Mouse (Mus musculus) right cerebral cortex, postnatal 36 days (tissue): ENCODE measurements around the gene Mup3.
A peak's percentile ranks its signal among the peaks of the same experiment; 100 is the strongest.
"Not testable (repeated sequence)": the region's sequence is repeated elsewhere in the genome, so short reads cannot be mapped to it uniquely, and the experiment has no call there.

Experiments
- DNase-seq, 2 experiments: peaks; one replicate each; pipeline ENCODE4 v3.0.0; 2022; ENCODE audit warnings: low spot score in 2 of 2, mixed read lengths in 1 of 2

Mup3 gene

DNA sequence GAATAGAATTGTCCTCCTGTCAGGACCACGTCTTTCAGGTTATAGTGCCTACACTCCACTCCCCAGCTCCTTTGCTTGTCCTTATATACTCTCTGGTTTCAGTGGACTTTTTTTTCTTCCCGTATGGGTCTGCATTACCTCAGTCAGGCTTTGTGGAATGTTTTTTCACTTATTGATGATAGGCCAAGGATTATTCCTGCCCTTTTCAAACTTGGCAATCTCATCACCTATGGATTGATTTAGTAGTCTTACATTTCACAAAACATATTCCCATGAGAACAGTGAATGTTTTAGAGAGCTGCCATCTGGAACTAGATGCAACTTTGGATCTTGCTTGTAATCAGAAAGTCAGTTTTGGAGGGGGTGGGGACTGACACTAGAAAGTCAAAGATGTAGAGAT, at the start of gene Mup3:
Gene Mup3 (minus strand): TSS at position 102 of the 400 bp plus-strand sequence.
- DNase-seq: no peak

DNA sequence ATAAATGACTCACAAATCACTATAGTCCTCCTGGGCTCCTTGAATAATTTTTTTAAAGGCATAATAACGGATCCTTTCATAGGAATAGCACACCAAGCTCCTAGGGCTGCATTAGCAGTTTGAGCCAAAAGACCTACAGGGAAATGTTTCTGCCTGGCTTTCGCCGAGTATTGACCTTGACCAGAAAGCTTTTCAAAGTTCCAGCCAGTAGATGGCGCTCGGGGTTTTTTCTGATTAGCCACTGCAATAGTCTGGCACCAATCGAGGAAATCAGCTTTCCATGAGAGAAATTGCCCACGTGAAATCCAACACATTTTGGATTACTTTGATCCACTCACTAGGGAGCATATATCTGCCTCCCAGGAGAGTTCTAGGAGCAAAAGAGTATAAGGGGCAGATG, 46.6 kb upstream of the Mup3 start:
- DNase-seq: no peak

DNA sequence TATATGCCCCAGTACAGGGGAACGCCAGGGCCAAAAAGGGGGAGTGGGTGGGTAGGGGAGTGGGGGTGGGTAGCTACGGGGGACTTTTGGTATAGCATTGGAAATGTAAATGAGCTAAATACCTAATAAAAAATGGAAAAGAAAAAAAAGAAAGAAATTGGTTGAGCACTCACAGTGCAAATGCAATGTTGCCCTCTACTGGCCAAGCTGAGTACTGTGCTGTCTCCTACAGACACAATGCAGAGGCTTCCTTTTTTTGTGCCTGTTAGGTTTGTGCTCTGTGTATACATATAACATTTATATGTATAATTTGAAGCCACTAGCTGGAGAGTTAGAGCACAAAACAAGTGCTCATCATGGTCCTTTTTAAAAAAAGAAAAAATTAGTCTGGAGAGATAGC, 16.2 kb upstream of the Mup3 start:
- peak in 1 of 2 experiments; percentile 9 for DNase-seq

DNA sequence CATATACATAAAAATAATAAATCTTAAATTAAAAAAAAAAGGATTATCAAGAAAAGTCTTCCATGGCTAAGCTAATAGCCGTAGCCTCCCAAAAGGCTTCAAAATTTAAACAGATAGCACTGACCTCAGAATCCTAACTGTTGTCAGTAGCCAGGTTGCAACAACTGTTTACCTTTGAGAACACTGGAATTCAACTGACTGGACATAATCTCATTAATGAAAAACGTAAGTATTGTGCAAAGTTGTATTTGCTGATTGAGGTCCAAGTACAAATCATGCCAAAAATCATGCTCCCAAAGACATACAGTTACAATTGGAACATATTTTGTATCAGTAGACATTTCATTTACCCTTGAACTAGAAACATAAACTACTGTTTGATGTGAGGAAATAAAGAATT, 811 bp upstream of the Mup3 start:
- DNase-seq: no peak

DNA sequence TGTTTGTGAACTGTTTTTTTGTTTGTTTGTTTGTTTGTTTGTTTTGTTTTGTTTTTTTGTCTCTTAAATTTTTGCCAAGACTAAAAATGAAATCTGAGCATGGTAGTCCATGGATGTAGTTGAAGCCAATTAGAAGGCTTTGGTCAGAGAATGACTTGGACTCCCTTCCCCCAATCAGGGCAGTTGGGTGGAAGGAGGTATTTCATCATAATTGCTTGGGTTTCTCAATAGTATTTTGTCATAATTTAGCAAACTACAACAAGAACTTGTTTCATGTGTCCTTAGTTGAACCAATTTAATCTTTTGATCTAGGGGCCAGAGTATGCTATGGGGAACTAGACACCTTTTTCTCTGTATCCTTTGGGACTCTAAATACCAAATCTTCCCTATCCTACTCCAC, 4.4 kb downstream of the Mup3 start:
- no peak for DNase-seq

DNA sequence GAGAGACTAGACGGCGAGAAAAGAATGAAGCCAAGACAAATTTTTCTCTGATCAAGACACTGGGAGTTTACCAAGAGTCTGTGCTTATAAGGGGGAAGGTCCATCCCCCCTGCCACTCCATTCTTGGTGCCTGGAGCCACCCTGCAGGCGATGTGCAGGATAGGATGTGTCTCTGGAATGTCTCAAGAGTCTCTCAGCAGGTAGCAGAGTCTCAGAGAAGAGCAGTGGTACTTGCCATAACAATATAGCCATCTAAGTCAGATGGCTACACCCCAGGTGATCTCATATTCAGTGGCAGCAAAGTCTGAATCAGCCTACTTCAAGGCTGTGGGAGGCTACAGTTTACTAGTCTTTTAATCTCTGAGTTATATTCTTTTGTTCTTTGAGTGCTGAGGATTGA, 12.0 kb downstream of the Mup3 start:
- no peak for DNase-seq

DNA sequence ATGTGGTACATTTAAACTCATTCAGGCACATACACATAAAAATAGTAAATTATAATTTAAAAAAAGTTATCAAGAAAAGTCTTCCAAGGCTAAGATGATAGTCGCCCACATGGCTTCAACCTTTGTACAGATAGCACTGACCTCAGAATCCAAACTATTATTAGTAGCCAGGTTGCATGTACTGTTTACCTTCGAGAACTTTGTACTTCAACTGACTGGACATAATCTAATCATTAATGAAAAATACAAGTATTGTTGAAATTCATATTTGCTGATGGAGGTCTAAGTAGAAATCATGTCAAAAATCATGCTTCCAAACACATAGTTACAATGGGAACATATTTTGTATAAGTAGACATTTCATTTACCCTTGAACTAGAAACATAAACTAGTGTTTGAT, 32.4 kb downstream of the Mup3 start:
- not testable (repeated sequence) for DNase-seq

DNA sequence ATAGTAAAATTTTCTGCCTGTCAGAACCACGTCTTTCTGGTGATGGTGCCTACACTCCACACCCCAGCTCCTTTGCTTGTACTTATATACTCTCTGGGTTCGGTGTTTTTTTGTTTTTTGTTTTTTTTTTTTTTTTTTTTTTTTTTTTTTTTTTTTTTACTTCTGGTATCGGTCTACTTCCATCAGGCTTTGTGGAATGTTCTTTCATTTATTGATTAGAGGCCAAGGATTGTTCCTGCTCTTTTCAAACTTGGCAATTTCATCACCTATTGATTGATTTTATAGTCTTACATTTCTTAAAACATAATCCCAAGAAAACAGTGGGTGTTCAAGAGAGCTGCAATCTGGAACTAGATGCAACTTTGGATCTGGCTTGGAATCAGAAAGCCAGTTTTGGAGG, 33.1 kb downstream of the Mup3 start, which contains the start of gene Mup20:
Gene Mup20 (minus strand): TSS at position 101 of the 400 bp plus-strand sequence.
- DNase-seq: not testable (repeated sequence)
